In the genomic region with DNA sequence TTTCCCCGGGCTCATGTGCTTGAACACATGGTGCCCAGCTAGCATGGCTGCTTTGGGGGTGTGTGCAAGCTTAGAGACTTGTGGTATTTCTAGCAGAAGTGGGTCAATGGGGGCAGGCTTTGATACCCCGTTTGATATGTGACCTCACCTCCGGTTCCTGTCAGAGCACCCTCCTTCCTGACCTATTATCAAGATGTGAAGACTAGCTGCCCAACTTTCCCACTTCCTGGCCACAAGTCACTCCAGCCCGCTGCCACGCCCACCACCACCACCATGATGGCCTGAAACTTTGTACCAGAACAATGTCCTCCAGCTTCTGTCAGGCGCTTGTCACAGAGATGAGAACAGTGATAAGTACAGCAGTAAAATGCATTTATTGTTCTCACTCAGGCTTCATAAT, we compare ENCODE assay signal across 22 mouse cellular contexts. TPM values are rescaled to one million over a fixed set of nuclear protein-coding genes. Genes with fewer than 3 reads are reported as not detected.
DNase-seq lines count a peak whose midpoint lies in the region; ATAC-seq lines count a peak whose summit lies in the region.
"Had no signal": no experiment of that assay in that cellular context is flagged by ENCODE, and none has a peak within 500 bp of the region (broad histone marks: within the 10 kb centered on the region; RNA-seq: fewer than 3 reads in every experiment).

No protein-coding gene starts in this region.

- peak; percentile 99 for DNase-seq in 416B (ENCODE audit: low read depth)
- DNase-seq in thymus, postnatal 10 days (ENCODE audit: low spot score in 2 of 2), result peak; percentile 62 to 71
- no peak for DNase-seq in gastrocnemius, postnatal 25 days
- DNase-seq in embryo, embryonic 9.5 days (ENCODE audit: extremely low spot score), result no peak
- no peak for DNase-seq in frontal cortex, postnatal 10 days (ENCODE audit: low spot score in 2 of 2)
- DNase-seq: cerebellum, postnatal 25 days; forebrain, postnatal 0 days; gastrocnemius, adult 2 months; heart, adult 2 months; heart, postnatal 10 days; kidney, adult 2 months; kidney, postnatal 25 days; layer of hippocampus, adult 9-11 months; lung, postnatal 14 days had no signal

- H3K4me3 ChIP-seq in heart, embryonic 11.5 days (ENCODE audit: low read depth, low read length), result no peak overlapping the region
- H3K4me3 ChIP-seq: erythroblast, embryonic 14.5 days; gastrocnemius, adult 2 months; heart, adult 2 months; hindbrain, embryonic 13.5 days; limb, embryonic 13.5 days; neural tube, embryonic 13.5 days had no signal

- H3K27me3 ChIP-seq in heart, embryonic 11.5 days (ENCODE audit: control insufficient read depth, insufficient read depth, low read length), result peaks cover 3% of the 10 kb centered on the region

- ATAC-seq in activated CD4-positive, CD25-positive, alpha-beta regulatory T cell, adult 4 months, result peak; percentile 79
- ATAC-seq in megakaryocyte progenitor cell, adult 5-6 weeks (replicated peaks; ENCODE audit: poor library complexity), result peak; percentile 64
- no peak for ATAC-seq in heart, embryonic 11.5 days (replicated peaks; ENCODE audit: insufficient number of reproducible peaks, low FRiP score, low TSS enrichment)
- ATAC-seq: forebrain, postnatal 0 days had no signal

- H3K9ac ChIP-seq in heart, embryonic 11.5 days (ENCODE audit: low read depth, low read length), result no peak overlapping the region
- H3K9ac ChIP-seq: forebrain, postnatal 0 days; hindbrain, embryonic 13.5 days; limb, embryonic 13.5 days; liver, embryonic 14.5 days; neural tube, embryonic 13.5 days had no signal

- no peak overlapping the region for H3K27ac ChIP-seq in heart, embryonic 11.5 days (ENCODE audit: low read depth, low read length)
- H3K27ac ChIP-seq: gastrocnemius, adult 2 months; heart, adult 2 months; hindbrain, embryonic 13.5 days; limb, embryonic 13.5 days; liver, embryonic 14.5 days; neural tube, embryonic 13.5 days had no signal

- WGBS in heart, embryonic 11.5 days (ENCODE audit: insufficient replicate concordance), result 76% methylated on average over 6 of the region's 6 CpGs

- H3K36me3 ChIP-seq in heart, embryonic 11.5 days (ENCODE audit: control insufficient read depth, insufficient read depth, low read length), result no peaks in the 10 kb centered on the region
- H3K36me3 ChIP-seq: hindbrain, embryonic 13.5 days; limb, embryonic 13.5 days; neural tube, embryonic 13.5 days had no signal

- H3K9me3 ChIP-seq in heart, embryonic 11.5 days (replicated peaks; ENCODE audit: control insufficient read depth, low read length), result no peaks in the 10 kb centered on the region
- H3K9me3 ChIP-seq: hindbrain, embryonic 13.5 days; limb, embryonic 13.5 days; neural tube, embryonic 13.5 days had no signal

- H3K4me1 ChIP-seq in heart, embryonic 11.5 days (ENCODE audit: control insufficient read depth, insufficient read depth, low read length), result no peaks in the 10 kb centered on the region
- H3K4me1 ChIP-seq: hindbrain, embryonic 13.5 days; limb, embryonic 13.5 days; neural tube, embryonic 13.5 days had no signal

- no peak overlapping the region for H3K4me2 ChIP-seq in heart, embryonic 11.5 days
- H3K4me2 ChIP-seq: hindbrain, embryonic 13.5 days; limb, embryonic 13.5 days; neural tube, embryonic 13.5 days had no signal

RNA-seq across cellular contexts. Expression of a gene that starts 54.9 kb away (rescaled TPM):
- 10 to 100 TPM; 20.4 to 21.1 TPM for polyA plus RNA-seq in activated CD4-positive, CD25-positive, alpha-beta regulatory T cell, adult 4 months (2017; shearing (Covaris generic))
- total RNA-seq in megakaryocyte progenitor cell, adult 5-6 weeks (2015), result 65.2 and 66.2 TPM in 2 replicates
- 48.0 and 50.5 TPM in 2 replicates for total RNA-seq in megakaryocyte progenitor cell, adult 5-6 weeks (2017)
- total RNA-seq in gastrocnemius, postnatal 25 days (2021), result 1 to 10 TPM; 7.9 to 10.0 TPM
- 9.3 and 11.4 TPM in 2 replicates for polyA plus RNA-seq in heart, embryonic 11.5 days (2014; fragmentation: Nextera tagmentation; extraction: Ambion mirVana)

Comparison
In these comparisons a context has a peak if more than half of its experiments do, and no peak if none do; other contexts are left out.
1. DNase-seq: peak in 416B (single experiment) and thymus, postnatal 10 days (2 of 2); none in gastrocnemius, postnatal 25 days (single experiment), embryo, embryonic 9.5 days (single experiment) and frontal cortex, postnatal 10 days (0 of 2).
2. RNA of a gene that starts 54.9 kb away (total RNA-seq): 48.0 to 66.2 TPM in megakaryocyte progenitor cell, adult 5-6 weeks; 7.9 to 10.0 TPM in gastrocnemius, postnatal 25 days; every median in the first group is over 4 times any median in the second.